Mouse (Mus musculus) thymus, postnatal 14 days (tissue): ENCODE results near the gene Fxyd3.

ENCODE experiments used
- DNase-seq: peaks from one replicate; pipeline ENCODE4 v3.0.0; 2021

Fxyd3 gene

GRCm38 (mm10) chr7:31042431-31042910 is 34.0 kb downstream of the Fxyd3 start, which contains the start of gene Fxyd5:
Gene Fxyd5, minus strand, starts transcription at chr7:31042481.
- no peak for DNase-seq

DNA sequence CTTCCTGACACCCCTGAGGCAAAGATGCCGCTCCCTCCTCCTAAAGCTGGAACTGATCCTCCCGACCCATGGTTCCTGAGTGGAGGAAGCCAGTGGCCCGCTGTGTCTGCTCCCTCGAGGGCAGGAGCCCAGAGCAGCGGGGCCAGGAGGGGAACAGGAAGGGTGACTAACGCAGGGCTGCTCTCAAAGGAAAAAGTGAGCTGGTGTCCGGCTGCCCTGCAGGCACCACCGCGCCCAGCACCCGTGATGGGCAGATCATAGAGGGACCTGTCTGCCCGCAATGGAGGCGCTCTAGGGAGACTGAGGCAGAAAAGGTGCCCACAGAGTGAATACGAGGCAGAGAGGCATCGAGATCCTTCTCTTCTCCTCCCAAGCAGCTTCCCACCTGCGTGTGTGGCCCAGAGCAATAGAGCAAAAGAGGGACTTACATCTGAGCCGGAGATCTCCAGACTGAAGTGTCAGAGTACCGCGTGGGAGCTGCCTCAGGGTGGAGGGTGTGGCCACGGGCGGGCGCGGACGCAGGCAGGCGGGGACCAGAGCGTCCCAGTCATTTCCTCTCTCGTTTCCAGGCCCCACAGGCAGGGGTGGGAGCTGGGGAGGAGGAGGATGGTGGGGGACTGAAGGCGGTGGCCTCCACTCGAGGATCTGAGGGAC is 34.7 kb downstream of the Fxyd3 start:
- peak; percentile 81 for DNase-seq

GRCm38 (mm10) chr7:31041023-31041407 is 35.5 kb downstream of the Fxyd3 start:
- no peak for DNase-seq

DNA sequence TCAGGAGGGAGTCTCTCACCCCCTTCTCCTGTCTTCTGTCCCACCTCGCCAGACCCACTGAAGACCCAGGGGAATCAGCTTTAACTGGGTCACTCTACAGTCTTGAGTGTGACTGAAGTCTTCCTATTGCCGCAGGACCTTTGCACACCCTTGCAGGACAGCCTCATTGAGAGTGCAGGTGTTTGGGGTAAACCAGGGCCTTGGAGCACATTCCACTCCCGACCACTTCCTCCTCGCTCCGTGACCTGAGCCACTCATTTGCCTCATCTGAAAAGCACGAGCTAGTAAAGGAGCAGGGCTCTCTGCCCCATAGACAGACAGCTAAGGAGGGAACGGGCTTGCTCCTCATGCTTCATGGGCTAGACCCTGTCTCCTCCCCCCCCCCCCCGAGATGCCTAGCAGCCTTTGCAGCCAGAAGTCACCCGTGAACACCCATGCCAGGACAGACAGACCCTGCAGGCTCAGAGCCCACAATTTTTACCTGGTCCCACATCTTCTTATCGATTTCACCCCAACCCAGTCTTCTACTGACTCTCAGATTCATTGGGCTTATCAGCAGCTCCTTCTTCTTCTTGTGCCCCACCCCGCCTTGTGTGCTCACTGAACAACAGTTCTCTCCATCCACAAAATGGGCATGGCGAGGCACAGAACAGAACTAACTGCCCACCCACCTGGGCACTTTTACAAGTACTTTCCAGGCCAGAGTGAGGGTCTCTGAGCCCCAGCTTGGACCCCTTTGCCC is 36.1 kb downstream of the Fxyd3 start:
- DNase-seq = peak; percentile 64

DNA sequence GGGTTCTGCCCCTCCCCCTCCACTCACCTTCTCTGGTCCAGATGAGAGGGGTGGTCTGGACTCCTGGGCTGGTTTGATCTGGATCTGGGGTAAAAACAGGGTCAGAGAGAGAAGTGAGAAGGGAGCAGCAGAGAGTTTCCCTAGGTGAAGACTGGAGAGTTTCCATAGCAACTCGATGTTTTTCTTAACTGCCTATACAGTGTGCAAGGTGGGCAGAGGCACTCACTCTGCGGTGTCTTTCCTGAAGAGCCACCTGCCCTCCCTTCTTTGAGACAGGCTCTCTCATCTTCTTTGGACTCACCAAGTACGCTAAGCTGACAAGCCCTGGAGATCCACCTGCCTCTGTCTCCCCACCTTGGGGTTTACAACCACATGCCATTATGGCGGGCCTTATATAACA is 37.5 kb downstream of the Fxyd3 start:
- DNase-seq = no peak

GRCm38 (mm10) chr7:31037675-31038074 is 38.8 kb downstream of the Fxyd3 start:
- peak; percentile 70 for DNase-seq

GRCm38 (mm10) chr7:31036917-31037316 is 39.6 kb downstream of the Fxyd3 start:
- DNase-seq = no peak

- no peak for DNase-seq
Measured at GRCm38 (mm10) chr7:31035291-31035690, 41.2 kb downstream of the Fxyd3 start.

DNA sequence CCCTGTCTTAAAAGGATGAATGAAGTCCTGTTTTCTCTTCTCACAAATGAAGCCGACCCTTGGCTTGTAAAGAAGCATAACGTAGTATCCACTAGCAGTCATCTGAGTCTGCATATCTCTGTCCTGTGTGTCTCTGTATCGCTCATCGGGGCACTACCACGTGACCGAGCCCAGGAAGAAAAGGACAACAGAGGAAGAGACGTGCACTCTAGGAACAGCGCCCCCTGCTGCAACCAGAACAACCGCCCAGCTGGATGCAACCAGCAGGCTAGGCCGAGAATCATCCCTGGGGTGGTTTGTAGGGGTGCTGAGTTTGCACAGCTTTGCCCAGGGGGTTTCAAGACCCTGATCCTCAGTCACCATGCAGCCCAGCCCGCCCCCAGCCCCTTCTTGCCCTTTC is 41.7 kb downstream of the Fxyd3 start:
- DNase-seq = peak; percentile 68

DNA sequence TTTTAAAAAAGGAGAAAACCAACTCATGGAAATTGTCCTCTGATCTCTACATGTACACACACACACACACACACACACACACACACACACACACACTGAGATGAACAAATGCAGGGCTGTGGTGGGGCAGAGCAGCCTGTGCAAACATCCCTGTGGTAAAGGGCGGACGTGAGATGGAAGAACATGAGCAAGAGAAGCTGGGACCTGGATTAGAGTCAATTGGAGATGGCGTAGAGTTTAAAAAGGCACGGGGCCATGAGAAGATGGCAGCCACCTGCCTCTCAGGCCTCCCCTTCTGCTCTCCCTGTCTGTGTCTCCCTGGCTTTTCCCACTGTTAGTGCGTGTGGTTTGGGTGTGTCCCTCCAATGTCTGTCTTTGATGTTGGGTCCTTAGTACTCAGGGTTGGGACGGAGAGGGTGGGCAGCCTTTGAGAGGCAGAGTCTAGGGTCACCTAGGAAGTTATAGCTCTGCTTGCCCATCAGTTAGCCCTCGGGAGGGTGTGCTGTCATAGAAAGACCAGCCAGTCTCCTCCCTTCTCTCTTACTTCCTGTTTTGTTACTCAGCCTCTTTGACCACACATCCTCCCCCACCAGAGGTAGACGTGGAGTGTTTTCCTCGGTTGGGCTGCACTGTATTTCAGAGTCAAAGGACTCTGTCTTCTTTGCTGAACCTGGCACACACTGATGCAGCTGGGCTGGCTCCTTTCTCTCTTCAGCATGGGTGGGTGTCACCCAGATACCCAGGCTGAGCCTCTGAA is 42.9 kb downstream of the Fxyd3 start:
- peak; percentile 74 for DNase-seq

DNA sequence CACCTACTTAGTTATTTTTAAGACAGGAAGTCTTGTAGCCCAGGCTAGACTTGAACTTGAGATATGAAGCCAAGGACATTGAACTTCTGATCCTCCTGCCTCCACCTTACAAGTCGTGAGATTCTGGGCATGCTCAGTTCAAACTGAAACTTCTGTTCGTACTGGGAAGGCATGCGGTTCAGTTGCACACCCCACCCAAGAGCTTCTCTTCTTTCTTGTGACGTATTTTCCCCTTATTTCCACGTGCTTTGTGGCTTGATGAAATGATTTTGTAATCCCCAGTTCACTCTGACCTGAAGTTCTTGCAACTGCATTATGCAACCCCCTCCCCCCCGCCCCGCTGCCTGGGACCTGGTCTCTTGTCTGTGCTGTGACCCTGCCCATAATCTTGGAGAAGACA is 44.8 kb downstream of the Fxyd3 start:
- DNase-seq = no peak

- no peak for DNase-seq
Measured at GRCm38 (mm10) chr7:31030717-31031116, 45.8 kb downstream of the Fxyd3 start.

- DNase-seq = no peak
Measured at GRCm38 (mm10) chr7:31028609-31029008, 47.9 kb downstream of the Fxyd3 start.
